Mouse (Mus musculus) heart, embryonic 13.5 days (tissue): Measurements from ENCODE around the gene 4930558K02Rik. TPM values are rescaled to one million over a fixed set of nuclear protein-coding genes. Genes with fewer than 3 reads are reported as not detected.

Experiments
- ATAC-seq: fragments of 200-750 bp; cut with Nextera tagmentation; 2 replicates; pipeline ENCODE4 v1.8.0; 2017; ENCODE audit warnings: moderate TSS enrichment; ENCODE audit not compliant: insufficient number of reproducible peaks, low FRiP score, low TSS enrichment; ENCODE audit errors: extremely low read depth
- H3K27ac ChIP-seq: fragments of 300-500 bp; sonication (generic); replicated peaks from 2 replicates; pipeline ENCODE4 v1.5.1; 2015; ENCODE audit warnings: moderate library complexity, mild to moderate bottlenecking, inconsistent platforms
- H3K27me3 ChIP-seq: fragments of 300-500 bp; sonication (generic); replicated peaks from 2 replicates; pipeline ENCODE4 v1.6.1; 2015; ENCODE audit warnings: mild to moderate bottlenecking, inconsistent platforms
- H3K36me3 ChIP-seq: fragments of 300-500 bp; sonication (generic); 2 replicates; pipeline ENCODE4 v1.6.1; 2015; ENCODE audit warnings: mild to moderate bottlenecking, inconsistent platforms
- H3K4me1 ChIP-seq: fragments of 300-500 bp; sonication (generic); 2 replicates; pipeline ENCODE4 v1.6.1; 2015; ENCODE audit warnings: inconsistent platforms
- H3K4me2 ChIP-seq: fragments of 300-500 bp; sonication (generic); 2 replicates; pipeline ENCODE4 v1.6.1; 2015; ENCODE audit warnings: inconsistent platforms, mild to moderate bottlenecking, moderate library complexity
- H3K4me3 ChIP-seq: fragments of 300-500 bp; sonication (generic); 2 replicates; pipeline ENCODE4 v1.5.1; 2015; ENCODE audit warnings: moderate library complexity, mild to moderate bottlenecking, inconsistent platforms
- H3K9ac ChIP-seq: fragments of 300-500 bp; sonication (generic); 2 replicates; pipeline ENCODE4 v1.6.1; 2015; ENCODE audit warnings: inconsistent platforms, mild to moderate bottlenecking, moderate library complexity
- H3K9me3 ChIP-seq: fragments of 300-500 bp; sonication (generic); 2 replicates; pipeline ENCODE4 v1.6.1; 2016; ENCODE audit warnings: inconsistent platforms
- WGBS: fragments of 180-500 bp; shearing (Covaris S2); methylation state at CpG from one replicate; pipeline ENCODE4 v1.1.7; 2015; ENCODE audit warnings: mixed read lengths; 5-methylcytosine and 5-hydroxymethylcytosine counted together
- polyA plus RNA-seq: library from polyadenylated mRNA; unstranded; fragments of >200 nt; fragmentation: Nextera tagmentation; extraction: Ambion mirVana; gene quantifications from 2 replicates; pipeline ENCODE4 v1.2.1, GENCODE M21; 2015

Gene 4930558K02Rik
- polyA plus RNA-seq, 1 experiment from 2014 or later, result not detected

GRCm38 (mm10) chr1:161931817-161932216, 47.6 kb downstream of the 4930558K02Rik start:
- Histone ChIP-seq H3K4me2 (no peak overlapping the region), H3K9ac (no peak overlapping the region), H3K9me3 (no peaks in the 10 kb centered on the region), H3K36me3 (no peaks in the 10 kb centered on the region), H3K4me3 (no peak overlapping the region), H3K27me3 (no peaks in the 10 kb centered on the region), H3K27ac (no peak overlapping the region), H3K4me1 (no peaks in the 10 kb centered on the region)
- no peak for ATAC-seq
- WGBS, result 89% methylated on average over 10 of the region's 10 CpGs

DNA sequence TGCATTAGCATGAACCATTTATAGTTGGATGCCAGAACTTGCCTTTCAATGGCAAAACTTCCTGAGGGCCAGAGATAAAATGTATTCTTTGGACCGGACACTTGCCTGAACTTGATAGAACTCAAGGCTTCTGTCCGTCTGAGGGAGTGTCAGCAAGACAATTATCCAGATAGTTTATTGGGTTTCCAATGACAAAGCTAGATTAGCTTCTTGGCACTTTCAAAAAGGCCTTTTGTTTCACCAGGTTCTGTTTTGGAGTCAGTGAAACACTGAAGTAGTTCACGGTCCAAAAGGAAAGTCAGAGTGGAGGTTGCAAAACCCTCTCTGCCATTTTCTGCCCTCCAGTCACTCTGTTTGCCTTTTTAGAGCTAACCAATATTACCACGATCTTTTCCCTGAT, 48.1 kb downstream of the 4930558K02Rik start:
- Histone ChIP-seq H3K4me2 (no peak overlapping the region), H3K9ac (no peak overlapping the region), H3K9me3 (no peaks in the 10 kb centered on the region), H3K27ac (no peak overlapping the region), H3K27me3 (no peaks in the 10 kb centered on the region), H3K4me1 (no peaks in the 10 kb centered on the region), H3K36me3 (no peaks in the 10 kb centered on the region), H3K4me3 (no peak overlapping the region)
- no peak for ATAC-seq
- 60% methylated on average over 4 of the region's 4 CpGs for WGBS

GRCm38 (mm10) chr1:161927976-161928375, 51.5 kb downstream of the 4930558K02Rik start:
- Histone ChIP-seq H3K36me3 (no peaks in the 10 kb centered on the region), H3K27ac (no peak overlapping the region), H3K9me3 (no peaks in the 10 kb centered on the region), H3K4me1 (0 out of 2 replicates have a peak, but pooled peaks cover 5% of the 10 kb centered on the region), H3K9ac (no peak overlapping the region), H3K4me2 (no peak overlapping the region), H3K4me3 (no peak overlapping the region), H3K27me3 (no peaks in the 10 kb centered on the region)
- WGBS, result 75% methylated on average over 2 of the region's 2 CpGs
- ATAC-seq, result no peak

DNA sequence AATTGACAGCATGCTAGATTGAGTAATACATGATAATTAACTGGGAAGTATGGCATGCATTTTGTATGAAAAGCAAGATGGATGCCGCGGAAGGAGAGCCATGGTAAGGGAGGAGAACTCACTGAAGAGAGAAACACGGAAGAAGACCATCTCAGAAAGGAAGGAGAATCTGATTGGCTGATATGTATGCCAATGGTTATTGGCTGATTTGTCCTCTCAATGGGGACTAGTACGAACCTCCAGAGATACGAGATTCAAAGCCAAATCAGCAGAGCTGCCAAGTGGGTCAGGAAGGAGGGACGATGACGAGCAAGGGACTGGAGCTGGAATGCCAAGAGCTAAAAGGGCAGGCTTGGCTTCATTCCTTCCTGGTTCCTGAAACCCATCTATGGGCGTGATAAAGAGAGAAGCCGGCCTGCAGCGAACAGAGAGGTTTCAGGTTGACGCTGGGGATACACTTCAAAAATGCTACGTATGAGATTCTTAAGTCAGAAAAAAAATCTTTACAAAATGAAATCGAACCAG, 54.1 kb downstream of the 4930558K02Rik start:
- no peak overlapping the region for H3K4me3 ChIP-seq
- H3K4me1 ChIP-seq, result 0 out of 2 replicates have a peak, but pooled peaks cover 5% of the 10 kb centered on the region
- no peak overlapping the region for H3K9ac ChIP-seq
- ATAC-seq, result no peak
- no peak overlapping the region for H3K27ac ChIP-seq
- no peak overlapping the region for H3K4me2 ChIP-seq
- no peaks in the 10 kb centered on the region for H3K9me3 ChIP-seq
- H3K27me3 ChIP-seq, result no peaks in the 10 kb centered on the region
- 75% methylated on average over 13 of the region's 13 CpGs for WGBS
- no peaks in the 10 kb centered on the region for H3K36me3 ChIP-seq

DNA sequence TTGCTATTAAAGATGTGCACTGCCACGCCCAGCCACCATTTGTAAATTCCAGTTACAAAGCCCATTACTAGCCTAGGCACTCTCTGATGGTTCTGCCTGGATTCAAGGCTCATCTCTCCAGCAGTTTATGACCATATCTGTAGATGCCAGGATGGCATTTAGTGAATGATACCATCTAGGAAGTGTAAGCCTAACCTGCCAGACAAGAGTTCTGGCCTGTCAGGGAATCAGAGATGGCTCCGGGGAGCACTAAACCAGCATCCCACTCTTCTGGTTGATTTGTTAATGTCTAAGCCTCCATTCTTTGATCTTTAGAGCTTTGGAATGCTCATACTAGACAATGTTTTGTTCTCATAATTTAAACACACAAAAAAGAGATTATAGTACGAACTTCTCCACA, 55.1 kb downstream of the 4930558K02Rik start:
- H3K36me3 ChIP-seq, result no peaks in the 10 kb centered on the region
- no peak overlapping the region for H3K27ac ChIP-seq
- H3K4me1 ChIP-seq, result 0 out of 2 replicates have a peak, but pooled peaks cover 5% of the 10 kb centered on the region
- WGBS, result 74% methylated on average over 3 of the region's 3 CpGs
- no peaks in the 10 kb centered on the region for H3K27me3 ChIP-seq
- no peaks in the 10 kb centered on the region for H3K9me3 ChIP-seq
- H3K9ac ChIP-seq, result no peak overlapping the region
- no peak for ATAC-seq
- no peak overlapping the region for H3K4me2 ChIP-seq
- no peak overlapping the region for H3K4me3 ChIP-seq

DNA sequence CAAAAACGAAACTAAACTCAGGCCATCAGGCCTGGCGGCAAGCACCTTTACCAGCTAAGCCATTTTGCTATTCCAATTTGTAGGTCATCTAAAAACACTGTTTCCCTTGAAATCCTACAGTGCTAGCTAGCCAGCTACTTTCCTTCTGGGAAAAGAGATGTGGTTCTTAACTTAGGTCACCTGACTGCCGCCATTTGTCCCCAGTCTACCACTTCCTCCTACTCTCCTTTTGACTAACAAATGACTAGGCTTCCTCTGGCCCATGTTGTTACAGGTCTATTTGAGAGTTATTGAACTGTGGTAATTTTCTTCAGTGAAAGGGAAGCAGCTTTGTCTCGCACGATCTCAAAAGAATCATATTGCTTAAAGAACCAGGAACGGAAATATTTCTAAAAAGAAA, 57.5 kb downstream of the 4930558K02Rik start:
- 80% methylated on average over 6 of the region's 6 CpGs for WGBS
- no peaks in the 10 kb centered on the region for H3K9me3 ChIP-seq
- no peak overlapping the region for H3K4me3 ChIP-seq
- no peaks in the 10 kb centered on the region for H3K36me3 ChIP-seq
- H3K9ac ChIP-seq, result no peak overlapping the region
- no peak overlapping the region for H3K27ac ChIP-seq
- no peak overlapping the region for H3K4me2 ChIP-seq
- ATAC-seq, result no peak
- peaks cover 14% of the 10 kb centered on the region for H3K4me1 ChIP-seq
- H3K27me3 ChIP-seq, result no peaks in the 10 kb centered on the region

- ATAC-seq, result no peak
- H3K4me3 ChIP-seq, result no peak overlapping the region
- no peaks in the 10 kb centered on the region for H3K27me3 ChIP-seq
- 82% methylated on average over 9 of the region's 9 CpGs for WGBS
- H3K4me1 ChIP-seq, result peaks cover 17% of the 10 kb centered on the region
- no peak overlapping the region for H3K4me2 ChIP-seq
- H3K9ac ChIP-seq, result no peak overlapping the region
- H3K9me3 ChIP-seq, result no peaks in the 10 kb centered on the region
- no peak overlapping the region for H3K27ac ChIP-seq
- no peaks in the 10 kb centered on the region for H3K36me3 ChIP-seq
Observed at GRCm38 (mm10) chr1:161920475-161921454, 58.7 kb downstream of the 4930558K02Rik start.

DNA sequence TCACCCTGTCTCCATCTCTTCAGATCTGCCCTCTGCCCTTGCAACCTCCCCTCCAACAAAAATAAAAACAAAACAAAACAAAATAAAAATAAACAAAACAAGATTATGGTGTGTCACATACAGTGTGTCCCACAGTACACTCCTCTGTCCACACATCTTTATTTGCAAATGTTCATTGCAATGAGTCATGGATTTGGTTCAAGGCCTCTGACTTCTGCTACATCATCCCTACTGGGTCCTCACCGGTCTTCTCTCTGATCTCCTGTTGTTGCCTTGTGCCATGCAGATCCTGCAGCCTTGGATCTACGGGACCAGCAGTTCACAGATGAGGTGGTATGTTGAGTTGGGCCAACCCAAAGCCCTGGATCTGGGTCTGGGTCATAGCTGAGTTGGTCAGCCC, 59.8 kb downstream of the 4930558K02Rik start:
- no peak overlapping the region for H3K9ac ChIP-seq
- H3K4me3 ChIP-seq, result no peak overlapping the region
- no peaks in the 10 kb centered on the region for H3K27me3 ChIP-seq
- ATAC-seq, result no peak
- no peaks in the 10 kb centered on the region for H3K36me3 ChIP-seq
- H3K9me3 ChIP-seq, result no peaks in the 10 kb centered on the region
- H3K4me1 ChIP-seq, result peaks cover 13% of the 10 kb centered on the region
- H3K27ac ChIP-seq, result no peak overlapping the region
- H3K4me2 ChIP-seq, result no peak overlapping the region
- WGBS, result 86% methylated on average over 2 of the region's 2 CpGs

- Histone ChIP-seq H3K9ac (no peak overlapping the region), H3K27ac (no peak overlapping the region), H3K4me3 (no peak overlapping the region), H3K4me2 (no peak overlapping the region), H3K4me1 (peaks cover 13% of the 10 kb centered on the region), H3K9me3 (no peaks in the 10 kb centered on the region), H3K36me3 (no peaks in the 10 kb centered on the region), H3K27me3 (no peaks in the 10 kb centered on the region)
- WGBS, result 52% methylated on average over 7 of the region's 7 CpGs
- ATAC-seq, result no peak
Observed at GRCm38 (mm10) chr1:161918682-161919372, 60.6 kb downstream of the 4930558K02Rik start.

- H3K4me2 ChIP-seq, result no peak overlapping the region
- WGBS, result 80% methylated on average over 3 of the region's 3 CpGs
- no peak overlapping the region for H3K27ac ChIP-seq
- no peaks in the 10 kb centered on the region for H3K36me3 ChIP-seq
- peaks cover 18% of the 10 kb centered on the region for H3K4me1 ChIP-seq
- no peaks in the 10 kb centered on the region for H3K27me3 ChIP-seq
- no peak overlapping the region for H3K9ac ChIP-seq
- no peak overlapping the region for H3K4me3 ChIP-seq
- ATAC-seq, result no peak
- no peaks in the 10 kb centered on the region for H3K9me3 ChIP-seq
Observed at GRCm38 (mm10) chr1:161917940-161918484, 61.4 kb downstream of the 4930558K02Rik start.

DNA sequence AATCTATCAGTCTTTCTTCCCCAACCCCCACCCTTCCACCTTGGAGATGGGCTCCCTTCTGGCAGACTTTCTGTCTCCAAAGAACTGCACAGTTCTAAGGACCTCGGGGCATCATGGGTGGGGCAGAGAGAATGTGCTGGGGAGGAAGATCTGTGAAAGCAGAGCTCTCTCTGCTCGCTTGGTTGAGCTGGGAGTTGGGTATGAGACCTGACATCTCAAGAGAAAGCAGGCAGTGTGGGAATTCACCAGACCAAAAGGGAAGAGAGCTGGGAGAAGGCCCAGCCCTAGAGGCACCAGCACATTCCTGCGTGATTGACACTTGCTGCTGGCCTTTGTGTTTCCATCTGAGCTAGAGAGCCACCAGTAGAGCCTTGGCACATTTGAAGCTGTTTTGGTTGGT, 63.4 kb downstream of the 4930558K02Rik start:
- no peak for ATAC-seq
- Histone ChIP-seq H3K27me3 (no peaks in the 10 kb centered on the region), H3K9me3 (no peaks in the 10 kb centered on the region), H3K9ac (no peak overlapping the region), H3K27ac (no peak overlapping the region), H3K36me3 (no peaks in the 10 kb centered on the region), H3K4me3 (no peak overlapping the region), H3K4me2 (no peak overlapping the region), H3K4me1 (peaks cover 19% of the 10 kb centered on the region)
- WGBS, result 40% methylated on average over 3 of the region's 3 CpGs
